Mouse (Mus musculus) CD4-positive, CD25-positive, alpha-beta regulatory T cell, adult 4 months (primary cell): ENCODE data around the gene Klrb1a. TPM values are rescaled to one million over a fixed set of nuclear protein-coding genes. Genes with fewer than 3 reads are reported as not detected.

Experiments
- ATAC-seq: one replicate; pipeline ENCODE4 v1.8.0; 2017
- polyA plus RNA-seq, 2 experiments: library from polyadenylated mRNA; unstranded; fragments of 100-300 nt; shearing (Covaris generic); gene quantifications; one replicate each; pipeline ENCODE4 v1.2.1; 2017

Gene Klrb1a
- polyA plus RNA-seq, 2 experiments from 2014 or later, result not detected

DNA sequence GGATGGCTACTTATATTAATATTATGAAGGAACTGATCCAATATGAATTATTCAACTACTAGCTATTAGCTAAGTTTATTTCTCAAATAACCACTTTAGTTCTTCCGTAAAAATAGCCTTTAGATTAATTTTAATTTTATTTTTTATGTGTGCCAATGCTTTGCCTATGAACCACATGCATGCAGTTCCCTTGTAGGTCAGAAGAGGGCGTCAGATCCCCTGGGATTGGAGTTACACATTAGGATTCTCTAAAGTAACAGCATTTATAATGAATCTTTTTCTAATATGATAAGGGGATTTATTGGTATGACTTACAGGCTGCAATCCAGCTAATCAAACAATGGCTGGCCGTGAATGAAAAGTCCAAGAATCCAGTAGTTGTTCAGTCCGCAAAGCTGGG is 23.8 kb downstream of the Klrb1a start:
- no peak for ATAC-seq

DNA sequence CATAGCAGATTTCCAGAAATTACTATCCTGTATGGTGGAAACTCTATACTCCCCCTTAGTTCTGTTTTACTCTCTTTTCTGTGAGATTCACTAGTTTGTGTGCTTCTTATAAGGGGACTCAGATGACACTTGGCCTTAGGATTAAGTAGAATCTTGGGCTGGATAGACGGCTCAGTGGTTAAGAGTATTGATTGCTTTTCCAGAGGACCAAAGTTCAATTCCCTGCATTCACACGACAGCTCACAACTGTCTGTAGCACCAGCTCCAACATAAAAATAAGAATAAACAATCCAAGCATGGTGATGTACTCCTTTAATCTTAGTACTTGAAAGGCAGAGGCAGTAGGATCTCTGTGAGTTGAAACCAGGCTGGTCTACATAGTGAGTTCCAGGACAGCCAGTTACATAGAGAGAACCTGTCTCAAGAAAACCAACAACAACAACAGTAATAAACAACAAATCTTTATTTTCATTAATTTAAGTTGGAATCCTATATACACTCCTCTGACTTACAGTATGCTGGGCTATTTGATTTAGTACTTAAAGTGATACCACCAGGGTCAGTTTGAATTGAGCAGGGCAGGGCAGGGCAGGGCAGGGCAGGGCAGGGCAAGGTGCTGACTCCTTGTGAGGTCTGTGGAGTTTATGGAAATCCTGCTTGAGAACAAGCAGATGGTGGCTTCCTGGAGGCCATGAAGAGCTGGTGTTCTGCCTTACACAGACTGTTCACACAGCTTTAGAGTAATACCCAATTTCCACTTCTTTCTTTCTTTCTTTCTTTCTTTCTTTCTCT is 24.9 kb downstream of the Klrb1a start:
- ATAC-seq, result no peak

DNA sequence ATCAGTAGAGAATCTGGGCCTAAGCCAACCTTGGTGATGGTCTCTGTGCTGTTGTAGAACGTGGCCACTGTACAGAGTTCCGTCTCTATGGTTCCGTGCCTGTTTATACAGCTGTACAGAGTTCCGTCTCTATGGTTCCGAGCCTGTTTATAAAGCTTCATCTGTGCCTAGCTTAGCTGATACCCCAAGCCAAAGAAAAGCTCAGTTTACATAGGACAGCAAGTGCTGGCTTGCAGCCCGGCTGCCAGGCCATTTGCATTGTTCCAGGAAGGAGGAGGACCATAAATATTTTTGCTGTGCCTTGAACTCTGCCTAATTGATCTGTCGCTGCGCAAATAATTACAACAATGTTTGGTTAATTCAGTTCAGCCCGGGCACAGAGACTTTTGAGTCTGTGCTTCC is 26.2 kb downstream of the Klrb1a start:
- ATAC-seq, result no peak

DNA sequence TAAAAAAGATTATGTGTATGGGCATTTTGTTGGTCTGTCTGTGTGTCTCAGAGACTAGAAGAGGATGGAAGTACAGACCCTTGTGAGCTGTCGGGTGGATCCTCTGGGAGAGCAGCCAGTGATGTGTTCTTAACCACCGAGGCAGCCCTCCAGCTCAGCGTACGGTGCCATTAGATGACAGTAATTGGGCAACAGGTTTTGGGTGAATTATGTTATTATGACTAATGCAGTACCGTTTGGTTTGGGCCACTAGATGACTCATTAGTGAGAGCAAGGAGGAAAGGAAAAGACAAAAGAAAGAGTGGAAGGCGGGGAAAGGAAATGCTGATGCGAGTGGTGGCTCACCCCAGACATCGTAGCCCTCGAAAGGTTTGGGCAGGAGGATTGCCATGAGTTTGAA is 28.7 kb downstream of the Klrb1a start:
- no peak for ATAC-seq

DNA sequence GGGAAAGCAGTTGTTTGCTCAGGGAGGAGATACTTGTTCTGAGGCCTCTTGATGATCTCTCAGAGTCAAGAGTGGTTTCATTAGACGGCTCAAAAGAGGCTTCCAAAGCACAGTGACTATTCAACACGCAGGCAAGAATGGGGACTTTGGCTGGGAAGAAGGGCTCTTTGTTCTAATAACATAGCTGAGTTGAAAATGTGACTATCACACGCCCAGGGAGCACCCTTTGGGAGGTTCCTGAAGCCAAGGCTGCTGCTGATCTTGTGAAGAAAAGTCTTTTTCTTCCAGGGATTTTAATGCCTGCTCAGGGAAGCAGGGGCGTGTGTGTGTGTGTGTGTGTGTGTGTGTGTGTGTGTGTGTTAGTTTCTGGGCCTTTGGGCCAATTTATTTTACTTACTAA is 33.9 kb downstream of the Klrb1a start:
- no peak for ATAC-seq

DNA sequence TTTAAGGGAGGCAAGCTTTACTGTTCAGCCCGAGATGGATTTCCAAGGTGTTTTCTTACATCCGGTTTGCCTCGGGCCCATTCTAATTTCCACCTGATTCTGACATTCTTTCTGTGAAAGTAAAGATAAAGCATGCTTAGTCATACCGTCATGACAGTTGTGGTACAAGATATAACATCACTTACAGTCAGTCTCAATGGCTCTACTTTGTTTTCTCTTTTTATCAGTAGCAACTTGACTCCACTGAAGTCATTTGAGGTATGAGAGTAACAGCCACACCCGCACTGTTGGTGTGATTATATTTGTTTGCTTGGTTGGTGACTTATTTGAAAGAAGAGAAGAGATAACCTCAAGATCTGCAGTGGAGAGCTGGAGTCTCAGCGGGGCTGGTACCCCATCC is 35.7 kb downstream of the Klrb1a start:
- no peak for ATAC-seq

DNA sequence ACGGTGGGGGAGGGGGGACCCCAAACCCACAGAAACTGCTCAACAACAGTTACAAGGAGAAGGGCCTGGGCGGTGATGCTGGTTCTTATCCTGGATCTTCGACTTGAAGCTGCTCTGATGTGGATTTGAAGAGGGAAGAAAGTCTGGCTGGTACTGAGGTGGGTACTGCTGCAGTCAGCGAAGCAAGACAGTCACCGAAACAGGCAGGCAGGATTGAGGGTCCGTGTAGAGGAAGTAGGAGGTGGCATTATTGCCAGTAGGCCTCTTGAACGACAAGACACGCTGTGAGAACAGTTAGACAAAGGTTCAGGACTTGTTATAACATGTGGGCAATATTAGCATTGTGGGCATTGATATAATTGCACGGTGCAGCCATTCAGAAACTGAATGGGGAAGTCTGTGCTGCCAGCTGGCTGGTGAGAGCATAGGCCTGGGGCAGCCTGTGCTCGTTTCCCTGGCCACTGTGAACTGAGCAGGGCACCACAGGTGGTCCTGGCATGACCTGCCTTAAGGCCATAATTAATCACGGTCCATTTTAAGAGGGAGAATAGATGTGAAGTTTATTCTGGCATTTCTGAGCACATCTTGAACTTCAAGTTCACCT is 37.6 kb downstream of the Klrb1a start:
- ATAC-seq, result no peak

DNA sequence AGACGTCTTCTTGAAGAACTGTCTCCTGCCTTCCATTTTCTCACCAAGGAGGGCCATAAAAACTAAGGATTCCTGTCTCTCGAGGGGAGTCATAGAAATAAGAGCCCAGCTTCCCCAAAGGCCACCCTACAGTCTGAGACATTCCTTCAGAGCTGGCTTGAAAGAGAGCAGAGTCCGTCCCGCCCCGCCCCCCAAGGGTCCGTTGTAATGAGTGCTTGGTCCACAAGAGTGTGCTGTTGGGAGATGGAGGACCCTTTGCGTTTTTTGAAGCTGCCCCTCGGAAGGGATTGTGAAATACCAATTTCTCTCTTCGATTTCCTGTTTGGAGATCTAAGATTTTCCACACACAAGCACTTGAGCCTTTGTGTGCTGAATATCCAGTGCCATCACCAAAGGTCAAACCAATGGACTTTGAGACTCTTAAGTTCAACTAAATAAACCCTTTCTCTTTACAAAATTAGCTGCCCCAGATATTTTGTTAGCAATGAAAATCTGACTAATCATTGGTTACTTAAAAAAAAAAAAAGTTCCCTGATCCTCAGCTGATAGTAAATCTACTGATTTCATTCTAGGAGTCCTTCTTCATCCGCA is 39.2 kb downstream of the Klrb1a start:
- no peak for ATAC-seq

DNA sequence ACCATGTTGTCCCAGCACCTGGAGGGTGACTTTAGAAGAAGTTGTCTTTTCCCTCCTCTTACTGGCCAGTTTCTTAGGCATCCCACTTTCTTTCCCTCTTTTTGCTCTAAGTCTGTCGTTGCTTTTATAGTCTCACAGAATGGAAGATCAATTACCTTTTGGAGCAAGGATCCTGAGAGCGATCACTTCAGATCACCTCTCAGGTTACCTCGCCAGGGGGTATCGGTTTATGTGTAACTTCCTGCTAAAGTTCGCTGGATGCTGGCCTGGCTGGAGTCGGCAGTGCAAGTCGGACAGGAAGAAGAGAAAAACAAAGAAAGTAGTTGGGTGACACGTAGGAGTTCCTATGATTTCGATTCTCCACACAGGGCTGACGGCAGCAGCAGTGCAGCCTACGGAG is 41.8 kb downstream of the Klrb1a start, which contains the start of gene A2ml1:
Gene A2ml1, minus strand, starts transcription at position 101 of the 400 bp plus-strand sequence.
- no peak for ATAC-seq

DNA sequence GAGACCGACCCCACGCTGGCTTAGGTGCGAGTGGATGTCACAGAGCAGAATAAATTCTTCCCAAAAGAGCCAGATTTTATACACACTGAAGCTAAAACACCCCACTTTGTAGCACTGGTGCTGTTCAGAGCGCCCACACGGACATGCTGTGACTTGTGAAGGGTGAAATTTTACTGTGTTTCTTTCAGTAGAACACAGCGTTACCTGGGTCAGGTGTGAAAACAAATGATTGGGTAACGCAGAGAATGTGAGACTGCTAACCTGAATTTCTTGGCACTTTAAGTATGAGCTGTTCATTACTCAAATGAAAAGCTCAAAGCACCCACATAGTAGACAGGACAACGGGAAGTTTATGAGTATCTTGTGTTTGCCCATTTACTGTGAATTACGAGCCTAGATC is 46.0 kb downstream of the Klrb1a start:
- no peak for ATAC-seq

DNA sequence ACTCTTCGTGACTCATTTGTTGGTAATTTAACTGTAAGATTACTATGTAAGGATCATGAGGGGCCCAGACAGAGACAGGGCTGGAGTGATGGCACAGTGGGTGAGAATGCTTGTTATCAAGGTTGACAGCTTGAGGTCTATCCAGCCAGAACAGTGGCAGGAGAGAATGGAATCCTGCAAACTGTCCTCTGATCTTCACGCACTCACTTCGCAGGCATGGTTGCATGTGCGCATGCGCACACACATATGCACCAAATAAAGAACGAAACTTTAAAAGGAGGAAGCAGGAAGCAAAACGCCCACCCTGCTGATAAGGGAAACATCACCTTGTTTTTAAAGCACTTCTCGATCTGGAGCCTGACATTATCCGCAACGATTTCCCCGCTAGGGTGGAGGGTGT is 56.7 kb downstream of the Klrb1a start:
- ATAC-seq, result no peak

Other genes with a start within 250 kb of the Klrb1a start
- not detected for gene Tex52, start 248.1 kb downstream of the Klrb1a start, polyA plus RNA-seq
- not detected for gene Gm44596, start 248.0 kb downstream of the Klrb1a start, polyA plus RNA-seq
- 1 to 10 TPM; 1.5 to 2.2 TPM for gene Nrip2, start 224.2 kb downstream of the Klrb1a start, polyA plus RNA-seq
- 10 to 100 TPM; 24.5 to 37.1 TPM for gene Itfg2, start 198.6 kb downstream of the Klrb1a start, polyA plus RNA-seq
- gene Fkbp4, start 184.9 kb downstream of the Klrb1a start, polyA plus RNA-seq, result 10 to 100 TPM; 70.3 to 74.6 TPM
- gene Pzp, start 96.8 kb downstream of the Klrb1a start, polyA plus RNA-seq, result under 1 TPM in 1 of 2 experiments, not detected in 1; 0.27 TPM
- not detected for gene A2ml1, start 41.9 kb downstream of the Klrb1a start, polyA plus RNA-seq
- gene Clec2h, start 38.9 kb upstream of the Klrb1a start, polyA plus RNA-seq, result not detected
- gene Klrb1, start 99.5 kb upstream of the Klrb1a start, polyA plus RNA-seq, result not detected
- gene Klrb1c, start 165.7 kb upstream of the Klrb1a start, polyA plus RNA-seq, result 1 to 10 TPM; 2.5 to 3.5 TPM
- gene Gm44511, start 202.8 kb upstream of the Klrb1a start, polyA plus RNA-seq, result not detected
- gene Klrb1b, start 202.8 kb upstream of the Klrb1a start, polyA plus RNA-seq, result not detected